Mouse (Mus musculus) erythroblast, embryonic 14.5 days (primary cell): ENCODE results near the gene Rabgap1l.

Source experiments
- GATA1 ChIP-seq: IDR thresholded peaks from 2 replicates; pipeline ENCODE4 v1.6.1; 2012; ENCODE audit warnings: low read length, inconsistent platforms, mixed read lengths
- TAL1 ChIP-seq: IDR thresholded peaks from 3 replicates; pipeline ENCODE4 v1.6.1; 2012; ENCODE audit warnings: low read length, inconsistent platforms, mixed read lengths

- TF ChIP-seq TAL1 = no peak
- TF ChIP-seq GATA1 = no peak
Measured at GRCm38 (mm10) chr1:160237981-160238380, 555.0 kb downstream of the Rabgap1l start.
